ENCODE assay signal across 7 mouse cellular contexts in the genomic region with DNA sequence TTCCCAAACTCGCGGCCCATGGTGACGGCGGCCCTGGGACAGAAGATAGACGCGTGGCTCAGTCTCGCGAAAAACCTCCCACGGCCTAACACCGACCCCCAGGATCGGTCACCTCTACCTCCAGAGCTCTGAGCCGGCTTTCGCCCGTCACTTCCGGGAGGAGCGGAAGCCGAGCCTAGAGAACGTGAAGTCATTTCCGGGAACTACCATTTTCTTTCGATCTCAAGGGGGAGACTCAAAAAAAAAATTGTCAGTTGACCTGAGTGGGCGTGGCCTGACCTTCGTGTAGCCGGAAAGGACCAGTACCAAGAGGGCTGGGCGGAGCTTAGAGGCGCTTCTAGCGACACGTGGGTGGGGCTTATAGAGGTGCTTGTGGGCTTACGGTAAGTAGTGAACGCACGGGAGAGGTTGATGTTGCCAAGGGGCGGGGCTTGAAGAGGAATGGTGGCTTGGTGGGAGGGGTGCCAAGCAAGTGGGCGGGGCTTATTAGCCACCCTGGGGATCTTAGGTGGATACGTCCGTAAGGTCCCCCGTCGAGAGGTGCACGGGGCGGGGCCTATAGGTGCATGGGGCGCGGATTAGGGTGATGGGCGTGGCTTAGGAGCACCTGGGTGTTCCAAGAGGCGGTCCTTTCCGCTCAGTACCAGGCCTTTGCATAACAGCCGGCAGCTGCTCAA. TPM values are rescaled to one million over a fixed set of nuclear protein-coding genes. Genes with fewer than 3 reads are reported as not detected.
DNase-seq lines count a peak whose midpoint lies in the region; ATAC-seq lines count a peak whose summit lies in the region.

A gene (minus strand): TSS at position 162 of the 677 bp plus-strand sequence.
A gene (plus strand): TSS at position 354 of the 677 bp plus-strand sequence.

- H3K4me1 ChIP-seq in intestine, embryonic 16.5 days (ENCODE audit: control insufficient read depth, insufficient read depth, low read length): peaks cover 3% of the 10 kb centered on the region; the same call in 1 of the 2 replicates
- H3K4me1 ChIP-seq in midbrain, embryonic 11.5 days (ENCODE audit: control insufficient read depth, insufficient read depth, low read length): peaks cover 7% of the 10 kb centered on the region

- peak within 1 kb of the TSS; percentile 67 for H3K4me2 ChIP-seq in intestine, embryonic 16.5 days (ENCODE audit: low read depth, low read length)
- H3K4me2 ChIP-seq in midbrain, embryonic 11.5 days: peak within 1 kb of the TSS; percentile 80

- peak within 1 kb of the TSS; percentile 96 for H3K4me3 ChIP-seq in intestine, embryonic 16.5 days (ENCODE audit: low read length)
- H3K4me3 ChIP-seq in midbrain, embryonic 11.5 days (ENCODE audit: low read depth, low read length): peak within 1 kb of the TSS; percentile 62

- intact Hi-C loops in left cerebral cortex, postnatal 36 days (cut with DNase I): no loop called here

- no peaks in the 10 kb centered on the region for H3K9me3 ChIP-seq in intestine, embryonic 16.5 days (ENCODE audit: control insufficient read depth, low read length)
- H3K9me3 ChIP-seq in midbrain, embryonic 11.5 days (ENCODE audit: control insufficient read depth, low read length): no peaks in the 10 kb centered on the region

- H3K9ac ChIP-seq in intestine, embryonic 16.5 days (ENCODE audit: low read depth, low read length): peak within 1 kb of the TSS; percentile 92
- peak within 1 kb of the TSS; percentile 74 for H3K9ac ChIP-seq in midbrain, embryonic 11.5 days (ENCODE audit: low read length)

- H3K27ac ChIP-seq in intestine, embryonic 16.5 days (ENCODE audit: low read length): peak within 1 kb of the TSS; percentile 85
- H3K27ac ChIP-seq in midbrain, embryonic 11.5 days (ENCODE audit: low read depth, low read length): no peak within 1 kb of the TSS

- no peaks in the 10 kb centered on the region for H3K27me3 ChIP-seq in intestine, embryonic 16.5 days (replicated peaks; ENCODE audit: control insufficient read depth, insufficient read depth, low read length)
- H3K27me3 ChIP-seq in midbrain, embryonic 11.5 days (ENCODE audit: control insufficient read depth, insufficient read depth, low read length): no peaks in the 10 kb centered on the region

- peak; percentile 100 for DNase-seq in adrenal gland, adult 8-10 months
- peak; percentile 98 for DNase-seq in embryo, embryonic 9.5 days (ENCODE audit: extremely low spot score)
- peak; percentile 76 to 94 for DNase-seq in gastrocnemius, postnatal 4 days (ENCODE audit: low spot score in 2 of 2)
- DNase-seq in left cerebral cortex, postnatal 36 days (ENCODE audit: low spot score in 2 of 2): peak; percentile 98 to 99
- DNase-seq in midbrain, embryonic 11.5 days (ENCODE audit: low spot score, missing footprints): peak; percentile 100
- peak; percentile 100 for DNase-seq in skeletal muscle tissue, adult 2 months (ENCODE audit: low read depth, low spot score)

- peak; percentile 93 for ATAC-seq in intestine, embryonic 16.5 days
- peak; percentile 97 for ATAC-seq in midbrain, embryonic 11.5 days (ENCODE audit: low FRiP score)

- H3K36me3 ChIP-seq in intestine, embryonic 16.5 days (ENCODE audit: control insufficient read depth, insufficient read depth, low read length): peaks cover 7% of the 10 kb centered on the region
- no peaks in the 10 kb centered on the region for H3K36me3 ChIP-seq in midbrain, embryonic 11.5 days (ENCODE audit: control insufficient read depth, insufficient read depth, low read length)

- WGBS in intestine, embryonic 16.5 days: under 1% methylated on average over 44 of the region's 44 CpGs
- 0% methylated on average over 44 of the region's 44 CpGs for WGBS in midbrain, embryonic 11.5 days

RNA-seq across cellular contexts. Expression of the first gene that starts in this region (rescaled TPM):
- 100 to 1,000 TPM; 496 to 883 (median 741) TPM for total RNA-seq in adrenal gland, adult 8-10 months (2022)
- total RNA-seq in gastrocnemius, postnatal 4 days (2021): 100 to 1,000 TPM; 694 to 764 TPM
- 1,029 and 1,034 TPM in 2 replicates for polyA plus RNA-seq in intestine, embryonic 16.5 days (2015; fragmentation: Nextera tagmentation; extraction: Ambion mirVana)
- 100 to 1,000 TPM; 404 to 490 TPM for total RNA-seq in left cerebral cortex, postnatal 36 days (2021)
- polyA plus RNA-seq in midbrain, embryonic 11.5 days (2014; fragmentation: Nextera tagmentation; extraction: Ambion mirVana): 590 and 635 TPM in 2 replicates

RNA-seq across cellular contexts. Expression of the second gene that starts in this region (rescaled TPM):
- total RNA-seq in adrenal gland, adult 8-10 months (2022): 1 to 10 TPM in 2 of 4 experiments, under 1 TPM in 2; 0.37 to 2.9 (median 0.99) TPM
- total RNA-seq in gastrocnemius, postnatal 4 days (2021): 1 to 10 TPM in 1 of 2 experiments, under 1 TPM in 1; 0.86 to 1.0 TPM
- polyA plus RNA-seq in intestine, embryonic 16.5 days (2015; fragmentation: Nextera tagmentation; extraction: Ambion mirVana): 0.99 and 1.4 TPM in 2 replicates
- 1 to 10 TPM in 1 of 2 experiments, not detected in 1; 1.1 TPM for total RNA-seq in left cerebral cortex, postnatal 36 days (2021)
- 2.3 and 3.6 TPM in 2 replicates for polyA plus RNA-seq in midbrain, embryonic 11.5 days (2014; fragmentation: Nextera tagmentation; extraction: Ambion mirVana)
